Mouse (Mus musculus) limb, embryonic 12.5 days (tissue): ENCODE data around the gene Psrc1. TPM values are rescaled to one million over a fixed set of nuclear protein-coding genes. Genes with fewer than 3 reads are reported as not detected.

Experiments used
- ATAC-seq: fragments of 200-750 bp; cut with Nextera tagmentation; 2 replicates; pipeline ENCODE4 v1.8.0; 2017; ENCODE audit warnings: low read depth, moderate TSS enrichment; ENCODE audit not compliant: insufficient number of reproducible peaks, insufficient read depth, low FRiP score, low TSS enrichment
- H3K27ac ChIP-seq: fragments of 300-500 bp; sonication (generic); 2 replicates; pipeline ENCODE4 v1.5.1; 2016; ENCODE audit warnings: mild to moderate bottlenecking, moderate library complexity
- H3K27me3 ChIP-seq: fragments of 300-500 bp; sonication (generic); 2 replicates; pipeline ENCODE4 v1.6.1; 2016; ENCODE audit warnings: mild to moderate bottlenecking, moderate library complexity
- H3K36me3 ChIP-seq: fragments of 300-500 bp; sonication (generic); 2 replicates; pipeline ENCODE4 v1.6.1; 2016; ENCODE audit warnings: mild to moderate bottlenecking, moderate library complexity
- H3K4me1 ChIP-seq: fragments of 300-500 bp; sonication (generic); replicated peaks from 2 replicates; pipeline ENCODE4 v1.6.1; 2016
- H3K4me2 ChIP-seq: fragments of 300-500 bp; sonication (generic); 2 replicates; pipeline ENCODE4 v1.6.1; 2016; ENCODE audit warnings: mild to moderate bottlenecking, moderate library complexity
- H3K4me3 ChIP-seq: fragments of 300-500 bp; sonication (generic); replicated peaks from 2 replicates; pipeline ENCODE4 v1.5.1; 2016; ENCODE audit warnings: mild to moderate bottlenecking
- H3K9ac ChIP-seq: fragments of 300-500 bp; sonication (generic); replicated peaks from 2 replicates; pipeline ENCODE4 v1.6.1; 2016; ENCODE audit warnings: mild to moderate bottlenecking, moderate library complexity
- H3K9me3 ChIP-seq: fragments of 300-500 bp; sonication (generic); 2 replicates; pipeline ENCODE4 v1.6.1; 2016; ENCODE audit warnings: mild to moderate bottlenecking, moderate library complexity
- WGBS: fragments of 180-500 bp; shearing (Covaris S2); methylation state at CpG from one replicate; pipeline ENCODE4 v1.1.7; 2016; 5-methylcytosine and 5-hydroxymethylcytosine counted together
- polyA plus RNA-seq: library from polyadenylated mRNA; unstranded; fragments of >200 nt; fragmentation: Nextera tagmentation; extraction: Ambion mirVana; gene quantifications from 2 replicates; pipeline ENCODE4 v1.2.1, GENCODE M21; 2016

The Psrc1 gene
- polyA plus RNA-seq, 1 experiment from 2014 or later, result 83.5 TPM

DNA sequence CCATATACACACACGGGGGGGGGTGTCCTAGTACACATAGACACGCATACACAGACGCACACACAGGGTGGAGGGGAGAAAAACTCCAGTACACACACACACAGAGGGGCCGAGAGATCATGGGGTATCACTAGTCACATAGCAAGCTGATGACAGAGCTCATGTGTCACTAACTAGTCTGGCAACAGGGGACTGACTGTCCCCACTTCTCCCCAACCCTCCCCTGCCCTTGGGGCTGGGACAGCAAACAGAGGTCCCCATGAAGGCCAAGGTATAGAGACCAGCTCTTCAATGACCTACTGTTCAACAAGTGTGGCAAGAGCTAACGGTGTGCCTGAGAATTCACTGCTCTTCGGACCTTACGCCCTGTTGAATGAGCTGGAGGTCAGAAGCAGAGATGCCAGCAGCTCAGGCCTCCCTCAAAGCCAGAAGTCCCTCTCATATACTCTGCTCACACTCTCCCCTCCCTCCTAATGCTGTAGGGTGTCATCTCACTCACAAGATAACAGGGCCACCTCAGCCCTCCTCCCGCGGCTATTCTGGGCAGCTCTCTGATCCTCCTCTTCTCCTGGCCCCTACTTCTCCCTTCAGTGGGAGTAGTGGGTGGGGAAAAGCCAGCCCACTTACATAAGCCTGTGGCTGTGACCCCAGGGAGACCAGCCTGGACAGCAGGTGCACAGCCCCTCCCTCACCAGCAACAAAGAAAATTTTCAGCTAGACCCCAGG, 19.2 kb upstream of the Psrc1 start, which contains the start of gene Mybphl:
Gene Mybphl, plus strand, starts transcription at position 642 of the 726 bp plus-strand sequence.
- Histone ChIP-seq H3K9ac (no peak within 1 kb of the TSS), H3K4me3 (no peak within 1 kb of the TSS), H3K4me2 (no peak within 1 kb of the TSS), H3K4me1 (peaks cover 20% of the 10 kb centered on the region), H3K27me3 (no peaks in the 10 kb centered on the region), H3K9me3 (no peaks in the 10 kb centered on the region), H3K27ac (no peak within 1 kb of the TSS), H3K36me3 (no peaks in the 10 kb centered on the region)
- WGBS, result 70% methylated on average over 9 of the region's 9 CpGs
- ATAC-seq, result no peak

DNA sequence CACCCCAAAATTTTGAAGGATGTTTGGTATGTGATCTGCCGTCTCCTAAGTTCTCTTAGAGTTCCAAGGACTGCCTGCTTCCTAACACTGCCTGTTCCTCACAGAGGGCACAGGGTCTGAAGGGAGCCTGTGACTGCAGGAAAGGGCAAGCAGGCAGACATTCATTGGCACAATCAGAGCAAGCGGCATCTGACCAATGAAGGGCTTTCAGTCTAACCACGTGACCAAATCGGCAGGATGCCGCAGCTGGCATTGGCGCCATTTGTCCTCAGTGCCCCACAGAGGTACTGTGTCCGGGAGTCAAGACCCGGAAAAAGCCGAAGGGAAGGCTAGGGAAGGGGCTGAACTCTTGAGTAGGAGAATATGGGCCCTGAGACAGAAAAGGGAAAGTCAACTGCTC, 16.5 kb upstream of the Psrc1 start:
- no peaks in the 10 kb centered on the region for H3K36me3 ChIP-seq
- H3K9me3 ChIP-seq, result no peaks in the 10 kb centered on the region
- H3K4me1 ChIP-seq, result 0 out of 2 replicates have a peak, but pooled peaks cover 3% of the 10 kb centered on the region
- no peak overlapping the region for H3K4me3 ChIP-seq
- H3K27ac ChIP-seq, result no peak overlapping the region
- H3K9ac ChIP-seq, result no peak overlapping the region
- no peak for ATAC-seq
- 61% methylated on average over 9 of the region's 9 CpGs for WGBS
- H3K4me2 ChIP-seq, result peak overlapping the region; percentile 36
- no peaks in the 10 kb centered on the region for H3K27me3 ChIP-seq

DNA sequence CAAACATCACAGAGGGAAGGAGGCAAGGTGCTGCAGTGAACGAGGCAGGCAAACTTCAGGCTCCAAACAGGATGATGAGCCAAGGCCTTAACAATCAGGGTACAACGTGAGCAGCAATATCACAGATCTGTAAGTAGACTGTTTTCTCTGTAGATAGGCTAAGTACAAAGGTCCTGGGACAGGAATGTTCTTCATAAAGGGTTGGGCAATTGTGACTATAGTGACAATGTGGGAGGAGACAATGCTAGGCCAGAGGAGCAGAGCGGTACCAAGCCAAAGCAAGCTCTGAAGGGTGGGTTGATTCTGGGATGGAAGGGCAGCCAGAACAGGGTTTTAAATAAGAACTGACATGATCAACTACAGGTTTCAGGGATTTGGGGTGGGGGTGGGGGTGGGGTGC, 15.8 kb upstream of the Psrc1 start:
- Histone ChIP-seq H3K9me3 (no peaks in the 10 kb centered on the region), H3K36me3 (no peaks in the 10 kb centered on the region), H3K4me2 (no peak overlapping the region), H3K4me3 (no peak overlapping the region), H3K27ac (no peak overlapping the region), H3K4me1 (0 out of 2 replicates have a peak, but pooled peaks cover 3% of the 10 kb centered on the region), H3K27me3 (no peaks in the 10 kb centered on the region), H3K9ac (no peak overlapping the region)
- ATAC-seq, result no peak
- 84% methylated on average over 3 of the region's 3 CpGs for WGBS

DNA sequence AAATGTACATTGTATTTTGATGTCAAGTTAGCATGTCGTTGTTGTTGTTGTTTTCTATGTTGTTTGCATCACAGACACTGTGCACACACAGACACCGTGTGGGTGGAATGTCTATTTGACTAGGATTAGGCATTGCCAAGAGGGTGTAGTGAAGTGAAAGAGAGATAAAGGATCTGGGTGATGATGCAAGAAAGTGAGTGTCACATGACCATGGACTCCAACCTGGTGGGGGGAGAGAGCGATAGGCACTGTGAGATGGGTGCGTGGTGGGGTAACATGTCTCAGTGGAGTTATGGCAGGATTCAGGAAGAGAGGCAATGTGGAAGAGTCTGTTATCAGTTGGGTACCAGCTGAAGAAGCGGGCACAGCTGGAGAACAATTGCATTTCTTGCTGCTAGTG, 14.9 kb upstream of the Psrc1 start:
- H3K9ac ChIP-seq, result no peak overlapping the region
- WGBS, result 90% methylated on average over 5 of the region's 5 CpGs
- ATAC-seq, result no peak

DNA sequence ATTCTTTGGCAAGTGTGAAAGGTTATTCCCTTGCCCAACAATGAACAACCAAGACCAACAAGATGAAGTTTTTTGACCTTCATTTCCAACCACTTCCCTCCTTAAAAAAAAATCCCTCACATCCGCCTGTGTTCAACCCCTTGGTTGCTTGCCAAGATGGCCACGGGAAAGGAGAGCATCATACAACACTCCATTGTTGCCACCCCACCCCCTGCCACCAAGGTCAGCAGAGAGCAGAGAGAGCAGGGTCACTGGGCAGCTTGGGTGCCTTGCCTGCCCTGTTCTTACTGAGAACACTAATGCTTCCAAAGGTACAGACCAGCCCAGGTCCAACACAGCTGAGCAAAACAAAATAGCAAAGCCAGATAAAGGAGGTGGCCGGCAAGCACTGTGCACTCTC, 11.4 kb upstream of the Psrc1 start:
- no peaks in the 10 kb centered on the region for H3K36me3 ChIP-seq
- no peak overlapping the region for H3K9ac ChIP-seq
- no peaks in the 10 kb centered on the region for H3K4me1 ChIP-seq
- H3K4me3 ChIP-seq, result no peak overlapping the region
- no peak overlapping the region for H3K27ac ChIP-seq
- WGBS, result 65% methylated on average over 3 of the region's 3 CpGs
- no peaks in the 10 kb centered on the region for H3K9me3 ChIP-seq
- H3K4me2 ChIP-seq, result no peak overlapping the region
- no peak for ATAC-seq
- H3K27me3 ChIP-seq, result no peaks in the 10 kb centered on the region

More for the DNA sequence above, 14.9 kb upstream of the Psrc1 start:
- Histone ChIP-seq H3K27ac (no peak overlapping the region), H3K9me3 (no peaks in the 10 kb centered on the region), H3K4me2 (no peak overlapping the region), H3K4me3 (no peak overlapping the region), H3K4me1 (0 out of 2 replicates have a peak, but pooled peaks cover 3% of the 10 kb centered on the region), H3K27me3 (no peaks in the 10 kb centered on the region), H3K36me3 (no peaks in the 10 kb centered on the region)

DNA sequence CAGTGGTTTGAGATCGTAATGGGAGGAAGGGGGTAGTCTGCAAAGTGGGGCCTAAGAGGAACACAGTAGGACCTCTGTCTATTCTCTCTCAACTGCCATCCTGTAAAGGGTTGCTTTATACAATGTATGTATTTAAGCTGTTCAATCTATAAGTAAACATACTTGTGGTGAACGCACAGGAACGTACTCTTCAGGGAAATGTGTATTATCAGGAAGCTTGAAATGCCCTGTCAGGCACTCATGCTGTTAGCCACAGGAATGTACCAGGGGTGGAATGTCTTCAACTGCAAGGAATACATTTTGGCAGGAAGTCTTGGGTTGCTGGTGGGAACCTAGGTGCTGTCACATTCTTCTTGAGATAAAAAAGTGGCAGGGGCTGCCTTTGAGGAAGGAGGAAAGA, 10.9 kb upstream of the Psrc1 start:
- no peak overlapping the region for H3K9ac ChIP-seq
- no peaks in the 10 kb centered on the region for H3K27me3 ChIP-seq
- no peaks in the 10 kb centered on the region for H3K9me3 ChIP-seq
- no peak for ATAC-seq
- H3K4me3 ChIP-seq, result no peak overlapping the region
- H3K36me3 ChIP-seq, result no peaks in the 10 kb centered on the region
- 87% methylated on average over 3 of the region's 3 CpGs for WGBS
- no peak overlapping the region for H3K4me2 ChIP-seq
- H3K27ac ChIP-seq, result no peak overlapping the region
- no peaks in the 10 kb centered on the region for H3K4me1 ChIP-seq

DNA sequence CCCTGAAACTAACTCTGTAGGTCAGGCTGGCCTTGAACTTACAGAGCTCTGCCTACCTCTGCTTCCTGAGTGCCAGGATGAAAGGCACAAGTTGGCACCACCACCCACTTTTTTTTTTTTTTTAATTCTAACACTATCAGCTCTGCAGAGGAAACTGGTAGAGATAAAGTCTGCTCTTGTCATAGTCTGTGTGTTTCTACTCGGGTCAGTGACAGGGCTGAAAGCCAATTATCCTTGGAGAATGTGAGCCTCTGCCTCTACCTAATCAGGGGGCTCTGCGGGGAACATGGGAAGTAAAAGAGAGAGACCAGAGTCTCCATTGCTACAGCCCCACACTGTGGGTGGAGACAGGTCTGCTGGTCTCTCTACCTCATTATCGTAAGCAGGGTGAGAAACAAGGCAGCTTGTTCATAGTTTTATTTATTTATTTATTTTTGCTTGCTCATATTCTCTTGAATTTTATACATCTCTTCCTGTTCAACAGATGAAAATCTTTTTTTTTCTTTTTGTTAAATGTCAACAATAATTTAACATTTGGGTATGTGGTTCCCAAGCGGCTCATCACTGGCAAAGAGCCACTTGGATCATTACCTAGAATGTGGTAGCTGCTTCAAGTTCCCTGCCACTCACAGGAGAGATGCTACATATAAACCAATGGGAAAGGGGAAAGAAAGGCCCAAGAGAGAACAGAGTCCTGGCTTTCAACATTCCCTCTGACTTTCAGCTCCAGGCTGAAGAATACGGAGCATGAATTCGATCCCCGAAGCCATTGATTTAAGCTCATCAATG, 4.6 kb upstream of the Psrc1 start:
- ATAC-seq, result no peak
- no peak overlapping the region for H3K27ac ChIP-seq
- peaks cover 21% of the 10 kb centered on the region for H3K4me1 ChIP-seq
- no peaks in the 10 kb centered on the region for H3K36me3 ChIP-seq
- 85% methylated on average over 7 of the region's 7 CpGs for WGBS
- H3K9ac ChIP-seq, result no peak overlapping the region
- H3K27me3 ChIP-seq, result no peaks in the 10 kb centered on the region
- H3K4me2 ChIP-seq, result no peak overlapping the region
- no peaks in the 10 kb centered on the region for H3K9me3 ChIP-seq
- H3K4me3 ChIP-seq, result no peak overlapping the region

DNA sequence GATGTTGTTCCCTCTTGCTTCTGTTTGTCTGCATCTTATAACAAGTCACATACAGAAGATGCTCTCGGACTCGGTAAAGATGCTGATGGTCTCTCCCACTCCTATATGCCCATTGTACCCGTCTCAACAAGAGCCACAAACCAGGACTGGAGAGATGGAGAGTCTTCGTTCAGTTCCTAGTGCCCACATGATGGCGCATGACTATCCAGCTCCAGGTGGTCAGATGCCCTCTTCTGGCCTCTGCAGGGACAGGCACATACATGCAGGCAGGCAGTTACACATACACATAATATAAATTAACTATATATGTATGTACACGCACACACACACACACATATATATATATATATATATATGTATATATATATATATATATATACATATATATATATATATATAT, 2.9 kb upstream of the Psrc1 start:
- H3K4me2 ChIP-seq, result no peak overlapping the region
- WGBS, result 83% methylated on average over 6 of the region's 6 CpGs
- H3K4me3 ChIP-seq, result no peak overlapping the region

DNA sequence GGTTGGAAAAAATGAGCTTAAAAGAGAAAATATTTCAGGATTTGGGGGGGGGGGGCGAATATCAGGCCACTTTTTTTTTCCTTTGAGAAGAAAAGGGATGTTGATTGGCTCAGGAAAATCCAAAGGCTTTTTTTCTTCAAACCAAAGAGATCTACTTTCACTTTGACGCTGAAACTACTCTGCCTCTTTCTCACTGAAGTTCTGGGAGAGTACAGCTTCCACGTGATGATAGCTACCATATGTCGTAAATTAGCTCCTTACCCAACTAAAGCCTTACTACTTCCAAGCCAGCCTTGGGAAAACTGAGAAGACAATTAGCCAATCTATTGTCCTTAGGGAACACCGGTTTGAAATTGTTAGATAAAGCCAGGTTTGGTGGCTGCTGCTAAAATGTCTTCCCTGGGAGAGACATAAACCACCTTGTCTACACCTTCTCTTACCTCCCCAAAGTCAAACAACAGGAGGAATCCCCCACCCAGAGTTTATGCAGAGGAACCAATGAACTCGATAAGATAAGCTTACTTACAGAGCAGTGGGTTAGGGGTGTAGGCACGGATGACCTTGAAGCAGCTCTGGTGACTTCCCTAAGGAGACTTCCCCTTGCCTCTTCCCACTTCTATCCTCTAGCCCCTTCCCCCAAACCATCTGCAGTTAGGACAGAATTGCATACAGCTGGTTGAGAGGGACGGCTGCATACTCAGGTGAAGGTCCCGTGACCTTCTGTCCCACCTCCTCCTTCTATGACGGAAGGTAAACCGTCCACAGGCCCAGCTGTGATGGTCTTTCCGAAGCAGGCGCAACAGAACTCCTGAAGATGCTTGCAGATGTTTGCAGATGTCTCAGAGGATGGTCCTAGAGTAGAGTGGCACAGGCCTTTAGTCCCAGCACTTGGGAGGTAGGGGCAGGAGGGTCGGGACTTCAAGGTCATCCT, 1.4 kb upstream of the Psrc1 start:
- Histone ChIP-seq H3K27ac (peak overlapping the region; percentile 4; the same call in 1 of the 2 replicates), H3K4me2 (peak overlapping the region; percentile 66), H3K4me3 (0 out of 2 replicates have a peak overlapping the region, but pooled peaks have one; percentile 57), H3K9ac (no peak overlapping the region), H3K4me1 (peaks cover 35% of the 10 kb centered on the region), H3K36me3 (peaks cover 24% of the 10 kb centered on the region), H3K27me3 (no peaks in the 10 kb centered on the region), H3K9me3 (no peaks in the 10 kb centered on the region)
- WGBS, result 57% methylated on average over 14 of the region's 14 CpGs
- ATAC-seq, result no peak

More for the DNA sequence above, 2.9 kb upstream of the Psrc1 start:
- no peaks in the 10 kb centered on the region for H3K9me3 ChIP-seq
- H3K9ac ChIP-seq, result no peak overlapping the region
- peaks cover 35% of the 10 kb centered on the region for H3K4me1 ChIP-seq
- H3K27me3 ChIP-seq, result no peaks in the 10 kb centered on the region
- no peak for ATAC-seq
- H3K27ac ChIP-seq, result no peak overlapping the region
- peaks cover 8% of the 10 kb centered on the region; the same call in 1 of the 2 replicates for H3K36me3 ChIP-seq

DNA sequence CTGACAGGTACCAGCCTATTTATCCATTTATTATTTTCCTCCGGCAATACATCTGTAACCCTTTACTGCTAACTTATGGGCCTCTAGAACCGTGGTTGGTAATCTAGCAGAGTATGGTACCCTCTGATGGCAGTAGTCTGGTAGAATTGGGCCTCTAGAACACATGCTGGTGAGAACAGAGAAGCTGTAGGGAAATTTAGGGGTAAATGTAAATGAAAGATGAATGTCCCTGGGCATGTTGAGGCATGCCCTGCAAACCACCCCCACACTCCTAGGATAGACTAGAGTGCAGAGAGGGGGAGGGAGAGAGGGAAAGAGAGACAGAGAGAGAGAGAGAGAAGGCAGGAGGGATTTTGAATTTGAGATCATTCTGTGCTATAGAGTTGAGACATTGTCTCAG, 786 bp downstream of the Psrc1 start:
- ATAC-seq, result no peak
- Histone ChIP-seq H3K4me2 (peak overlapping the region; percentile 66), H3K9ac (peak overlapping the region; percentile 61; the same call in 1 of the 2 replicates), H3K4me1 (peaks cover 44% of the 10 kb centered on the region), H3K9me3 (no peaks in the 10 kb centered on the region), H3K27ac (no peak overlapping the region), H3K27me3 (no peaks in the 10 kb centered on the region), H3K36me3 (peaks cover 30% of the 10 kb centered on the region), H3K4me3 (peak overlapping the region; percentile 57)
- WGBS, result 36% methylated on average over 2 of the region's 2 CpGs
